Mouse (Mus musculus) T-helper 17 cell (primary cell): ENCODE measurements around the gene Il2rb.

Source experiments
- in situ Hi-C, 2 experiments: fragments of 300-600 bp; cut with MboI, MseI; formaldehyde crosslinking; loops; 1 replicate in 1 of 2; 2 replicates in 1 of 2; pipeline ENCODE4 v1.15.1; 2025; ENCODE audit warnings: high pct_unique_total_duplicates in 2 of 2

The Il2rb gene

GRCm38 (mm10) chr15:78450419-78450768, 44.7 kb downstream of the Il2rb start:
- in situ Hi-C loops: no loop called here

- in situ Hi-C loops: loop anchor here (5.0 kb wide), 2 partner anchors 32 to 87 kb away; no protein-coding TSS in a partner anchor
These were observed 45.2 kb downstream of the Il2rb start for GRCm38 (mm10) chr15:78449694-78450418.

GRCm38 (mm10) chr15:78449131-78449530, 45.9 kb downstream of the Il2rb start:
- in situ Hi-C loops: loop anchor here (5.0 kb wide), 2 partner anchors 33 to 88 kb away; no protein-coding TSS in a partner anchor

GRCm38 (mm10) chr15:78447746-78448535, 47.1 kb downstream of the Il2rb start:
- in situ Hi-C loops: loop anchor here (5.0 kb wide), 2 partner anchors 34 to 89 kb away; no protein-coding TSS in a partner anchor

- in situ Hi-C loops: loop anchor here (5.0 kb wide), 2 partner anchors 35 to 90 kb away; no protein-coding TSS in a partner anchor
These were observed 48.0 kb downstream of the Il2rb start for GRCm38 (mm10) chr15:78447121-78447520.

GRCm38 (mm10) chr15:78443857-78444256, 51.2 kb downstream of the Il2rb start:
- in situ Hi-C loops: loop anchor here (5.0 kb wide), 2 partner anchors 93 to 298 kb away; no protein-coding TSS in a partner anchor

- in situ Hi-C loops: loop anchor here (5.0 kb wide), 2 partner anchors 95 to 300 kb away; no protein-coding TSS in a partner anchor
These were observed 52.8 kb downstream of the Il2rb start for GRCm38 (mm10) chr15:78442231-78442630.

- in situ Hi-C loops: no loop called here
These were observed 56.1 kb downstream of the Il2rb start for GRCm38 (mm10) chr15:78438973-78439372.

GRCm38 (mm10) chr15:78438505-78438904, 56.6 kb downstream of the Il2rb start:
- in situ Hi-C loops: no loop called here

GRCm38 (mm10) chr15:78438018-78438394, 57.1 kb downstream of the Il2rb start:
- in situ Hi-C loops: no loop called here

GRCm38 (mm10) chr15:78437237-78438017, 57.6 kb downstream of the Il2rb start:
- in situ Hi-C loops: no loop called here

GRCm38 (mm10) chr15:78436380-78437192, 58.5 kb downstream of the Il2rb start:
- in situ Hi-C loops: no loop called here

GRCm38 (mm10) chr15:78435681-78436080, 59.4 kb downstream of the Il2rb start:
- in situ Hi-C loops: no loop called here

- in situ Hi-C loops: no loop called here
These were observed 60.1 kb downstream of the Il2rb start for GRCm38 (mm10) chr15:78434896-78435520.

GRCm38 (mm10) chr15:78431541-78432121, 63.4 kb downstream of the Il2rb start:
- in situ Hi-C loops: no loop called here

GRCm38 (mm10) chr15:78430874-78431273, 64.2 kb downstream of the Il2rb start:
- in situ Hi-C loops: no loop called here

- in situ Hi-C loops: no loop called here
These were observed 65.0 kb downstream of the Il2rb start for GRCm38 (mm10) chr15:78429871-78430622.
